Mouse (Mus musculus) liver, embryonic 14.5 days (tissue): ENCODE results near the gene Ak5. TPM values are rescaled to one million over a fixed set of nuclear protein-coding genes. Genes with fewer than 3 reads are reported as not detected.
A peak's percentile ranks its signal among the peaks of the same experiment; 100 is the strongest.

Source experiments
- ATAC-seq: fragments of 200-750 bp; cut with Nextera tagmentation; 2 replicates; pipeline ENCODE4 v1.8.0; 2017; ENCODE audit warnings: moderate number of reproducible peaks, mild to moderate bottlenecking, moderate library complexity; ENCODE audit not compliant: insufficient read depth
- DNase-seq, 3 experiments: peaks; one replicate each; pipeline ENCODE4 v3.0.0-alpha.2; 2012 to 2013; ENCODE audit warnings: low read depth in 3 of 3, low spot score in 3 of 3
- H3K27ac ChIP-seq: fragments of 300-500 bp; sonication (generic); 2 replicates; pipeline ENCODE4 v1.5.1; 2014; ENCODE audit warnings: moderate library complexity, mild to moderate bottlenecking, control low read depth, inconsistent platforms
- H3K27me3 ChIP-seq: fragments of 300-500 bp; sonication (generic); 2 replicates; pipeline ENCODE4 v1.6.1; 2014; ENCODE audit warnings: mild to moderate bottlenecking, low read length, moderate library complexity; ENCODE audit not compliant: control insufficient read depth, insufficient read depth
- H3K36me3 ChIP-seq: fragments of 300-500 bp; sonication (generic); replicated peaks from 2 replicates; pipeline ENCODE4 v1.6.1; 2014; ENCODE audit warnings: low read depth; ENCODE audit not compliant: control insufficient read depth, insufficient read depth
- H3K4me1 ChIP-seq, 2 experiments: fragments of 200-500 bp in 1 of 2; fragments of 300-500 bp in 1 of 2; sonication (generic) in 1 of 2; replicated peaks; 2 replicates each; pipeline ENCODE4 v1.6.1; 2012 to 2014; ENCODE audit warnings: antibody characterized with exemption in 1 of 2, inconsistent platforms in 1 of 2, low read length in 1 of 2; ENCODE audit not compliant: control insufficient read depth in 2 of 2, insufficient read depth in 2 of 2
- H3K4me2 ChIP-seq: fragments of 300-500 bp; sonication (generic); 2 replicates; pipeline ENCODE4 v1.6.1; 2014; ENCODE audit warnings: low read depth, mild to moderate bottlenecking, control low read depth, moderate library complexity
- H3K4me3 ChIP-seq, 2 experiments: fragments of 200-500 bp in 1 of 2; fragments of 300-500 bp in 1 of 2; sonication (generic) in 1 of 2; 2 replicates each; pipeline ENCODE4 v1.5.1; 2012 to 2014; ENCODE audit warnings: low read depth in 2 of 2, low read length in 2 of 2, mild to moderate bottlenecking in 2 of 2, control low read depth in 1 of 2, inconsistent platforms in 1 of 2, moderate library complexity in 1 of 2; ENCODE audit not compliant: insufficient read depth in 1 of 2
- H3K9ac ChIP-seq: fragments of 300-500 bp; sonication (generic); replicated peaks from 2 replicates; pipeline ENCODE4 v1.6.1; 2014; ENCODE audit warnings: mild to moderate bottlenecking, control low read depth, moderate library complexity
- H3K9me3 ChIP-seq: fragments of 300-500 bp; sonication (generic); 2 replicates; pipeline ENCODE4 v1.6.1; 2016; ENCODE audit warnings: low read length, mixed read lengths; ENCODE audit not compliant: control insufficient read depth
- CTCF ChIP-seq: IDR thresholded peaks from 2 replicates; pipeline ENCODE4 v1.5.1; 2016; ENCODE audit warnings: antibody characterized with exemption, low read depth, control low read depth
- EP300 ChIP-seq: IDR thresholded peaks from 2 replicates; pipeline ENCODE4 v1.6.1; 2016; ENCODE audit warnings: antibody characterized with exemption, low read depth
- WGBS: fragments of 180-500 bp; shearing (Covaris S2); extraction: QIAGEN DNeasy Blood & Tissue Kit; methylation state at CpG from one replicate; pipeline ENCODE4 v1.1.7; 2014; ENCODE audit not compliant: insufficient replicate concordance; 5-methylcytosine and 5-hydroxymethylcytosine counted together
- polyA plus RNA-seq, 2 experiments: library from polyadenylated mRNA; depleted of rRNA in 1 of 2; stranded (reverse) in 1 of 2; unstranded in 1 of 2; fragments of >200 nt; fragmentation: Nextera tagmentation in 1 of 2; extraction: Ambion mirVana in 1 of 2; gene quantifications; 2 replicates each; pipeline versions ENCODE4 v1.2.1 to v1.2.3; 2012 to 2014

Ak5 gene
- 0.03 and 0.08 TPM in 2 replicates for polyA plus RNA-seq (2012; rRNA removed)
- 0.11 and 0.18 TPM in 2 replicates for polyA plus RNA-seq (2014; fragmentation: Nextera tagmentation; extraction: Ambion mirVana)

- Histone ChIP-seq H3K27ac (no peak within 1 kb of the TSS), H3K36me3 (no peaks in the 10 kb centered on the region), H3K9me3 (no peaks in the 10 kb centered on the region), H3K27me3 (peaks cover 30% of the 10 kb centered on the region), H3K4me3 (peak within 1 kb of the TSS; percentile 11 to 20), H3K9ac (no peak within 1 kb of the TSS), H3K4me2 (peak within 1 kb of the TSS; percentile 45), H3K4me1 (no peaks in the 10 kb centered on the region)
- 4% methylated on average over 5 of the region's 5 CpGs for WGBS
- DNase-seq (no peak), ATAC-seq (no peak)
- TF ChIP-seq CTCF, result no peak
- TF ChIP-seq EP300, result no peak
These were observed at the start of gene Ak5 for GRCm38 (mm10) chr3:152668239-152668638. Ak5 (minus strand) TSS chr3:152668360.

GRCm38 (mm10) chr3:152713991-152714902 is 46.1 kb upstream of the Ak5 start, which contains the start of gene Pigk:
Pigk (plus strand) TSS chr3:152714100.
- Histone ChIP-seq H3K27me3 (no peaks in the 10 kb centered on the region), H3K4me2 (peak within 1 kb of the TSS; percentile 74), H3K27ac (no peak within 1 kb of the TSS), H3K4me3 (peak within 1 kb of the TSS; percentile 87 to 94), H3K4me1 (peaks cover 0 to 2% of the 10 kb centered on the region in 2 experiments; a peak in 2 of 4 replicates), H3K9me3 (no peaks in the 10 kb centered on the region), H3K36me3 (no peaks in the 10 kb centered on the region), H3K9ac (peak within 1 kb of the TSS; percentile 73)
- under 1% methylated on average over 48 of the region's 48 CpGs for WGBS
- peak; percentile 80 to 85 (median 80) for DNase-seq
- TF ChIP-seq EP300 (no peak), CTCF (0 out of 2 replicates have a peak, but pooled peaks have one; percentile 3)
- peak; percentile 87 for ATAC-seq

- Histone ChIP-seq H3K9me3 (no peaks in the 10 kb centered on the region), H3K4me2 (no peak overlapping the region), H3K4me3 (no peak overlapping the region), H3K27me3 (no peaks in the 10 kb centered on the region), H3K36me3 (no peaks in the 10 kb centered on the region), H3K9ac (no peak overlapping the region), H3K27ac (no peak overlapping the region), H3K4me1 (peaks cover 0 to 2% of the 10 kb centered on the region in 2 experiments; a peak in 2 of 4 replicates)
- TF ChIP-seq EP300, result no peak
- no peak for TF ChIP-seq CTCF
- DNase-seq, result no peak
- WGBS, result 58% methylated on average over 4 of the region's 4 CpGs
- ATAC-seq, result no peak
These were observed 44.8 kb upstream of the Ak5 start for GRCm38 (mm10) chr3:152712957-152713356.

- H3K9me3 ChIP-seq, result no peaks in the 10 kb centered on the region
- H3K36me3 ChIP-seq, result no peaks in the 10 kb centered on the region
- H3K4me2 ChIP-seq, result no peak overlapping the region
- ATAC-seq (no peak), DNase-seq (no peak)
- H3K4me1 ChIP-seq, result peaks cover 0 to 2% of the 10 kb centered on the region in 2 experiments; a peak in 2 of 4 replicates
- no peak overlapping the region for H3K27ac ChIP-seq
- TF ChIP-seq CTCF (no peak), EP300 (no peak)
- no peak overlapping the region for H3K4me3 ChIP-seq
- 68% methylated on average over 3 of the region's 3 CpGs for WGBS
- H3K9ac ChIP-seq, result no peak overlapping the region
- H3K27me3 ChIP-seq, result no peaks in the 10 kb centered on the region
These were observed 41.8 kb upstream of the Ak5 start for GRCm38 (mm10) chr3:152709936-152710335.

GRCm38 (mm10) chr3:152707321-152707823 is 39.2 kb upstream of the Ak5 start:
- 63% methylated on average over 5 of the region's 5 CpGs for WGBS
- no peak overlapping the region for H3K4me3 ChIP-seq
- TF ChIP-seq CTCF (no peak), EP300 (no peak)
- H3K4me2 ChIP-seq, result no peak overlapping the region
- DNase-seq, result no peak
- no peak overlapping the region for H3K27ac ChIP-seq
- no peaks in the 10 kb centered on the region for H3K4me1 ChIP-seq
- no peaks in the 10 kb centered on the region for H3K36me3 ChIP-seq
- no peaks in the 10 kb centered on the region for H3K27me3 ChIP-seq
- H3K9me3 ChIP-seq, result no peaks in the 10 kb centered on the region
- ATAC-seq, result no peak
- no peak overlapping the region for H3K9ac ChIP-seq
